Mouse (Mus musculus): ENCODE measurements around the gene Cacng7.

DNA sequence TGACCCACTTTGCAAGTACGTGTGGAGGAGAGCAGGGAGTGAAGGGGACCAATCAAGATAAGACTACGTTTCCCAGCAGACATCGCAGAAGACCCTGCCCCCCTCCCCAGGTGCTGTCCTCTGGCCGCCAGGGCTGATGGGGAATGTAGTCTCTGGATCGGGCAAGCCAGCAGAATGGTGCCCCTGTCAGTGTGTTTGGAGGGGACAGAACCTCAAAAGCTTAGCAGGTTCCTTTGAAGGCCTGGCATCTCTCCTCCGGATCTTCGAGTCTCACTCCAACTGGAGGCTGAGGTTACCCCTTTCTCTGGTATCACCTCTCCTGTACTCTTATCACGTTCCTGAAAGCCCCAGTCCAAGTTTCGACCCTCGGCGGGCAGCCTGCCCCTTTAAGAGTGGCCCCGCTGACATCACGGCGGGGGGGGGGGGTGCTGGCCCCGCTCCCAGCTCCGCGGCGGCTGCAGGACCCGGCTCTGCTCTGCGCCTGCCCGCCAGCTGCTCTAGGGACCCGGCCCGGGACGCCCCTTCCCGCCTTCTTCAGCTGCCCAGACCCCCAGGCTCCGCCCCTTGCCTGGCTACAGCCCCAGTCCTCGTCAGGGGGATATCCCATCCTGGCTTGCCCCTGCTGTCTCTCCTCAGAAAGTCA is 1.1 kb upstream of the Cacng7 start:
- TF ChIP-seq POLR2A (IDR thresholded peaks at IDR 0.05; ENCODE audit: insufficient read length, low read depth) (no peak), MAX (IDR thresholded peaks at IDR 0.05; ENCODE audit: low read depth) (no peak), USF1 (IDR thresholded peaks at IDR 0.05; ENCODE audit: low read depth) (no peak), TCF12 (IDR thresholded peaks at IDR 0.05; ENCODE audit: insufficient read depth, poor library complexity, severe bottlenecking) (no peak), E2F4 (IDR thresholded peaks at IDR 0.05; ENCODE audit: insufficient read depth) (no peak), CEBPB (IDR thresholded peaks at IDR 0.05; ENCODE audit: insufficient read depth, poor library complexity, severe bottlenecking) (no peak), MYOD1 (IDR thresholded peaks at IDR 0.05; ENCODE audit: control insufficient read depth in 1 of 3, insufficient read length in 2 of 3, low read depth in 2 of 3) (no peak), SRF (IDR thresholded peaks at IDR 0.05; ENCODE audit: control insufficient read depth, insufficient read length, low read depth) (no peak), POLR2AphosphoS2 (IDR thresholded peaks at IDR 0.05; ENCODE audit: insufficient read length, low read depth) (no peak), REST (IDR thresholded peaks at IDR 0.05; ENCODE audit: insufficient read depth, insufficient read length) (no peak), TCF3 (IDR thresholded peaks at IDR 0.05; ENCODE audit: insufficient read length, low read depth) (no peak), MYOG (IDR thresholded peaks at IDR 0.05; ENCODE audit: control insufficient read depth in 1 of 3, insufficient read depth in 1 of 3, insufficient read length in 2 of 3, low read depth in 2 of 3) (peak in 1 of 3 experiments; percentile 15)
